Mouse (Mus musculus): Measurements from ENCODE around the gene Lhx6. TPM values are rescaled to one million over a fixed set of nuclear protein-coding genes. Genes with fewer than 3 reads are reported as not detected.
A peak's percentile ranks its signal among the peaks of the same experiment; 100 is the strongest.

Lhx6 gene
- polyA plus RNA-seq, 1 experiment: 1.3 TPM

- peak overlapping the region; percentile 84 for H3K4me3 ChIP-seq (ENCODE audit: insufficient read depth, low read length)
- no peak overlapping the region for H3K27ac ChIP-seq (ENCODE audit: insufficient read depth, low read length)
- TF ChIP-seq CTCF (IDR thresholded peaks at IDR 0.05; ENCODE audit: borderline replicate concordance, insufficient read depth, low read length) (no peak), POLR2A (IDR thresholded peaks at IDR 0.05; ENCODE audit: low read depth, low read length) (no peak)
- H3K4me1 ChIP-seq (ENCODE audit: control insufficient read depth, insufficient read depth, low read length): peaks cover 2% of the 10 kb centered on the region; the same call in 1 of the 2 replicates
Observed at GRCm38 (mm10) chr2:36048164-36048563, 57.0 kb downstream of the Lhx6 start.

- Histone ChIP-seq H3K4me3 (ENCODE audit: insufficient read depth, low read length) (no peak overlapping the region), H3K27ac (ENCODE audit: insufficient read depth, low read length) (no peak overlapping the region), H3K4me1 (ENCODE audit: control insufficient read depth, insufficient read depth, low read length) (no peaks in the 10 kb centered on the region; the same call in 1 of the 2 replicates)
- TF ChIP-seq POLR2A (IDR thresholded peaks at IDR 0.05; ENCODE audit: low read depth, low read length): no peak
- TF ChIP-seq CTCF (IDR thresholded peaks at IDR 0.05; ENCODE audit: borderline replicate concordance, insufficient read depth, low read length): no peak
Observed at GRCm38 (mm10) chr2:36040872-36041271, 64.3 kb downstream of the Lhx6 start.

GRCm38 (mm10) chr2:36039297-36039985 lies 65.8 kb downstream of the Lhx6 start:
- Histone ChIP-seq H3K4me3 (ENCODE audit: insufficient read depth, low read length) (no peak overlapping the region), H3K27ac (ENCODE audit: insufficient read depth, low read length) (no peak overlapping the region), H3K4me1 (ENCODE audit: control insufficient read depth, insufficient read depth, low read length) (no peaks in the 10 kb centered on the region; the same call in 1 of the 2 replicates)
- TF ChIP-seq POLR2A (IDR thresholded peaks at IDR 0.05; ENCODE audit: low read depth, low read length) (no peak), CTCF (IDR thresholded peaks at IDR 0.05; ENCODE audit: borderline replicate concordance, insufficient read depth, low read length) (no peak)

GRCm38 (mm10) chr2:36035413-36036081 lies 69.7 kb downstream of the Lhx6 start:
- H3K4me3 ChIP-seq (ENCODE audit: insufficient read depth, low read length): no peak overlapping the region
- TF ChIP-seq POLR2A (IDR thresholded peaks at IDR 0.05; ENCODE audit: low read depth, low read length) (no peak), CTCF (IDR thresholded peaks at IDR 0.05; ENCODE audit: borderline replicate concordance, insufficient read depth, low read length) (no peak)
- peak overlapping the region; percentile 61; the same call in 1 of the 2 replicates for H3K27ac ChIP-seq (ENCODE audit: insufficient read depth, low read length)
- no peaks in the 10 kb centered on the region for H3K4me1 ChIP-seq (ENCODE audit: control insufficient read depth, insufficient read depth, low read length)

GRCm38 (mm10) chr2:36034898-36035297 lies 70.3 kb downstream of the Lhx6 start:
- TF ChIP-seq CTCF (IDR thresholded peaks at IDR 0.05; ENCODE audit: borderline replicate concordance, insufficient read depth, low read length) (no peak), POLR2A (IDR thresholded peaks at IDR 0.05; ENCODE audit: low read depth, low read length) (no peak)
- H3K27ac ChIP-seq (ENCODE audit: insufficient read depth, low read length): no peak overlapping the region
- H3K4me3 ChIP-seq (ENCODE audit: insufficient read depth, low read length): no peak overlapping the region

GRCm38 (mm10) chr2:36033966-36034365 lies 71.2 kb downstream of the Lhx6 start:
- TF ChIP-seq POLR2A (IDR thresholded peaks at IDR 0.05; ENCODE audit: low read depth, low read length): no peak
- TF ChIP-seq CTCF (IDR thresholded peaks at IDR 0.05; ENCODE audit: borderline replicate concordance, insufficient read depth, low read length): no peak
- Histone ChIP-seq H3K27ac (ENCODE audit: insufficient read depth, low read length) (no peak overlapping the region), H3K4me3 (ENCODE audit: insufficient read depth, low read length) (no peak overlapping the region), H3K4me1 (ENCODE audit: control insufficient read depth, insufficient read depth, low read length) (no peaks in the 10 kb centered on the region)

More at GRCm38 (mm10) chr2:36034898-36035297, 70.3 kb downstream of the Lhx6 start:
- no peaks in the 10 kb centered on the region for H3K4me1 ChIP-seq (ENCODE audit: control insufficient read depth, insufficient read depth, low read length)

- H3K4me3 ChIP-seq (ENCODE audit: insufficient read depth, low read length): no peak overlapping the region
- H3K4me1 ChIP-seq (ENCODE audit: control insufficient read depth, insufficient read depth, low read length): no peaks in the 10 kb centered on the region
- no peak overlapping the region for H3K27ac ChIP-seq (ENCODE audit: insufficient read depth, low read length)
- no peak for TF ChIP-seq POLR2A (IDR thresholded peaks at IDR 0.05; ENCODE audit: low read depth, low read length)
- TF ChIP-seq CTCF (IDR thresholded peaks at IDR 0.05; ENCODE audit: borderline replicate concordance, insufficient read depth, low read length): no peak
Observed at GRCm38 (mm10) chr2:36032884-36033283, 72.3 kb downstream of the Lhx6 start.

Other genes starting within 250 kb of the Lhx6 start
- gene Ttll11, start 125.5 kb downstream of the Lhx6 start, polyA plus RNA-seq (2011; ENCODE audit: insufficient read length, low read depth, missing spikeins): 4.6 and 4.9 TPM in 2 replicates
- gene Ndufa8, start 56.0 kb downstream of the Lhx6 start, polyA plus RNA-seq (2011; ENCODE audit: insufficient read length, low read depth, missing spikeins): 99.4 and 100 TPM in 2 replicates
- not detected in 2 replicates for gene Morn5, start 56.0 kb downstream of the Lhx6 start, polyA plus RNA-seq (2011; ENCODE audit: insufficient read length, low read depth, missing spikeins)
- 28.6 and 34.4 TPM in 2 replicates for gene Mrrf, start 31.0 kb upstream of the Lhx6 start, polyA plus RNA-seq (2011; ENCODE audit: insufficient read length, low read depth, missing spikeins)
- gene Rbm18, start 31.4 kb upstream of the Lhx6 start, polyA plus RNA-seq (2011; ENCODE audit: insufficient read length, low read depth, missing spikeins): 54.1 and 60.4 TPM in 2 replicates
- gene Ptgs1, start 125.0 kb upstream of the Lhx6 start, polyA plus RNA-seq (2011; ENCODE audit: insufficient read length, low read depth, missing spikeins): 22.5 and 33.7 TPM in 2 replicates